Comparison of ENCODE assay signal across 19 mouse cellular contexts in genomic region chr11:71814511-71814910, GRCm38 (mm10).
A peak's percentile ranks its signal among the peaks of the same experiment; 100 is the strongest.
DNase-seq lines count a peak whose midpoint lies in the region; ATAC-seq lines count a peak whose summit lies in the region.
"Had no signal": no experiment of that assay in that cellular context is flagged by ENCODE, and none has a peak within 500 bp of the region (broad histone marks: within the 10 kb centered on the region; RNA-seq: fewer than 3 reads in every experiment).

No protein-coding gene starts in this region.

- H3K27me3 ChIP-seq in hindbrain, embryonic 10.5 days (ENCODE audit: insufficient read depth, poor library complexity, severe bottlenecking), result no peaks in the 10 kb centered on the region
- no peaks in the 10 kb centered on the region for H3K27me3 ChIP-seq in hindbrain, embryonic 14.5 days (ENCODE audit: control insufficient read depth, insufficient read depth, low read length)
- no peaks in the 10 kb centered on the region for H3K27me3 ChIP-seq in hindbrain, embryonic 11.5 days (ENCODE audit: control insufficient read depth, insufficient read depth, low read length)
- no peaks in the 10 kb centered on the region for H3K27me3 ChIP-seq in midbrain, embryonic 15.5 days (replicated peaks)
- H3K27me3 ChIP-seq in forebrain, embryonic 13.5 days, result no peaks in the 10 kb centered on the region
- H3K27me3 ChIP-seq in forebrain, embryonic 12.5 days, result no peaks in the 10 kb centered on the region
- H3K27me3 ChIP-seq: embryonic facial prominence, embryonic 12.5 days; limb, embryonic 12.5 days had no signal

- H3K4me1 ChIP-seq in hindbrain, embryonic 10.5 days (replicated peaks), result peaks cover 11% of the 10 kb centered on the region
- peaks cover 20% of the 10 kb centered on the region for H3K4me1 ChIP-seq in hindbrain, embryonic 14.5 days (replicated peaks; ENCODE audit: control insufficient read depth, insufficient read depth, low read length)
- H3K4me1 ChIP-seq in hindbrain, embryonic 11.5 days (replicated peaks; ENCODE audit: control insufficient read depth, insufficient read depth, low read length), result no peaks in the 10 kb centered on the region; the same call in 1 of the 2 replicates
- peaks cover 11% of the 10 kb centered on the region for H3K4me1 ChIP-seq in midbrain, embryonic 15.5 days
- H3K4me1 ChIP-seq in forebrain, embryonic 13.5 days, result peaks cover 8% of the 10 kb centered on the region
- H3K4me1 ChIP-seq in forebrain, embryonic 12.5 days, result peaks cover 13% of the 10 kb centered on the region
- H3K4me1 ChIP-seq: embryonic facial prominence, embryonic 12.5 days; limb, embryonic 12.5 days had no signal

- peak; percentile 8 to 51 for DNase-seq in adrenal gland, adult (ENCODE audit: inconsistent age in 2 of 2, low spot score in 1 of 2)
- no peak for DNase-seq in adrenal gland, postnatal 10 days
- DNase-seq in hindbrain, embryonic 10.5 days (ENCODE audit: low spot score), result no peak
- no peak for DNase-seq in hindbrain, embryonic 14.5 days (ENCODE audit: low spot score)
- peak; percentile 24 for DNase-seq in hindbrain, embryonic 11.5 days (ENCODE audit: low spot score)
- DNase-seq: adrenal gland, postnatal 14 days; cerebellum, adult 9-10 months; forebrain, postnatal 0 days; gastrocnemius, postnatal 14 days; kidney, adult 18-20 months; kidney, postnatal 14 days; layer of hippocampus, adult 9-11 months; thymus, postnatal 36 days had no signal

- H3K4me2 ChIP-seq in hindbrain, embryonic 14.5 days (replicated peaks), result no peak overlapping the region
- H3K4me2 ChIP-seq in hindbrain, embryonic 11.5 days (replicated peaks; ENCODE audit: low read depth, low read length), result no peak overlapping the region
- H3K4me2 ChIP-seq in midbrain, embryonic 15.5 days, result no peak overlapping the region
- H3K4me2 ChIP-seq in forebrain, embryonic 13.5 days, result no peak overlapping the region
- no peak overlapping the region for H3K4me2 ChIP-seq in forebrain, embryonic 12.5 days
- H3K4me2 ChIP-seq: embryonic facial prominence, embryonic 12.5 days; limb, embryonic 12.5 days had no signal

- H3K9ac ChIP-seq in hindbrain, embryonic 14.5 days, result no peak overlapping the region
- H3K9ac ChIP-seq in hindbrain, embryonic 11.5 days (ENCODE audit: low read depth, low read length), result no peak overlapping the region
- H3K9ac ChIP-seq in midbrain, embryonic 15.5 days, result no peak overlapping the region
- no peak overlapping the region for H3K9ac ChIP-seq in forebrain, embryonic 13.5 days
- no peak overlapping the region for H3K9ac ChIP-seq in forebrain, embryonic 12.5 days
- H3K9ac ChIP-seq: embryonic facial prominence, embryonic 12.5 days; forebrain, postnatal 0 days; limb, embryonic 12.5 days; liver, embryonic 14.5 days had no signal

- peak overlapping the region; percentile 45; the same call in 1 of the 2 replicates for H3K27ac ChIP-seq in hindbrain, embryonic 10.5 days
- no peak overlapping the region for H3K27ac ChIP-seq in hindbrain, embryonic 14.5 days
- H3K27ac ChIP-seq in hindbrain, embryonic 11.5 days (ENCODE audit: low read depth, low read length), result no peak overlapping the region
- H3K27ac ChIP-seq in midbrain, embryonic 15.5 days, result no peak overlapping the region
- H3K27ac ChIP-seq in forebrain, embryonic 13.5 days, result no peak overlapping the region
- no peak overlapping the region for H3K27ac ChIP-seq in forebrain, embryonic 12.5 days
- H3K27ac ChIP-seq: embryonic facial prominence, embryonic 12.5 days; limb, embryonic 12.5 days; liver, embryonic 14.5 days had no signal

- no peaks in the 10 kb centered on the region for H3K36me3 ChIP-seq in hindbrain, embryonic 10.5 days
- H3K36me3 ChIP-seq in hindbrain, embryonic 14.5 days (replicated peaks; ENCODE audit: control insufficient read depth, insufficient read depth), result no peaks in the 10 kb centered on the region
- no peaks in the 10 kb centered on the region for H3K36me3 ChIP-seq in hindbrain, embryonic 11.5 days (ENCODE audit: control insufficient read depth, insufficient read depth, low read length)
- no peaks in the 10 kb centered on the region for H3K36me3 ChIP-seq in midbrain, embryonic 15.5 days (replicated peaks)
- no peaks in the 10 kb centered on the region for H3K36me3 ChIP-seq in forebrain, embryonic 13.5 days (ENCODE audit: poor library complexity, severe bottlenecking)
- no peaks in the 10 kb centered on the region for H3K36me3 ChIP-seq in forebrain, embryonic 12.5 days (replicated peaks)
- H3K36me3 ChIP-seq: embryonic facial prominence, embryonic 12.5 days; limb, embryonic 12.5 days had no signal

- no peaks in the 10 kb centered on the region for H3K9me3 ChIP-seq in hindbrain, embryonic 10.5 days
- no peaks in the 10 kb centered on the region for H3K9me3 ChIP-seq in hindbrain, embryonic 14.5 days (ENCODE audit: control insufficient read depth, low read length)
- H3K9me3 ChIP-seq in hindbrain, embryonic 11.5 days (ENCODE audit: control insufficient read depth, low read length), result no peaks in the 10 kb centered on the region
- no peaks in the 10 kb centered on the region for H3K9me3 ChIP-seq in midbrain, embryonic 15.5 days
- no peaks in the 10 kb centered on the region for H3K9me3 ChIP-seq in forebrain, embryonic 13.5 days (replicated peaks)
- H3K9me3 ChIP-seq in forebrain, embryonic 12.5 days, result no peaks in the 10 kb centered on the region
- H3K9me3 ChIP-seq: embryonic facial prominence, embryonic 12.5 days; limb, embryonic 12.5 days had no signal

- 50% methylated on average over 7 of the region's 7 CpGs for WGBS in hindbrain, embryonic 10.5 days
- 18% methylated on average over 7 of the region's 7 CpGs for WGBS in hindbrain, embryonic 14.5 days
- WGBS in hindbrain, embryonic 11.5 days, result 33% methylated on average over 7 of the region's 7 CpGs
- WGBS in midbrain, embryonic 15.5 days, result 33% methylated on average over 7 of the region's 7 CpGs
- 46% methylated on average over 7 of the region's 7 CpGs for WGBS in forebrain, embryonic 13.5 days
- WGBS in forebrain, embryonic 12.5 days, result 56% methylated on average over 7 of the region's 7 CpGs

- H3K4me3 ChIP-seq in hindbrain, embryonic 10.5 days, result no peak overlapping the region
- H3K4me3 ChIP-seq in hindbrain, embryonic 14.5 days (replicated peaks; ENCODE audit: low read length), result no peak overlapping the region
- no peak overlapping the region for H3K4me3 ChIP-seq in hindbrain, embryonic 11.5 days (ENCODE audit: low read depth, low read length)
- H3K4me3 ChIP-seq in midbrain, embryonic 15.5 days, result no peak overlapping the region
- no peak overlapping the region for H3K4me3 ChIP-seq in forebrain, embryonic 13.5 days
- H3K4me3 ChIP-seq in forebrain, embryonic 12.5 days (replicated peaks), result no peak overlapping the region
- H3K4me3 ChIP-seq: embryonic facial prominence, embryonic 12.5 days; limb, embryonic 12.5 days had no signal

- ATAC-seq in hindbrain, embryonic 14.5 days (ENCODE audit: low FRiP score), result no peak
- peak; percentile 43; the same call in 1 of the 2 replicates for ATAC-seq in hindbrain, embryonic 11.5 days (ENCODE audit: low FRiP score)
- ATAC-seq in midbrain, embryonic 15.5 days (replicated peaks), result 0 out of 2 replicates have a peak, but pooled peaks have one; percentile 33
- no peak for ATAC-seq in forebrain, embryonic 13.5 days
- ATAC-seq in forebrain, embryonic 12.5 days (ENCODE audit: low FRiP score), result no peak
- ATAC-seq: forebrain, postnatal 0 days had no signal

Comparison
In these comparisons a context has a peak if more than half of its experiments do, and no peak if none do; other contexts are left out.
1. DNase-seq: peak in adrenal gland, adult (2 of 2) and hindbrain, embryonic 11.5 days (single experiment); none in adrenal gland, postnatal 10 days (single experiment), hindbrain, embryonic 10.5 days (single experiment) and hindbrain, embryonic 14.5 days (single experiment).
2. ATAC-seq: peak in hindbrain, embryonic 11.5 days (single experiment) and midbrain, embryonic 15.5 days (single experiment); none in hindbrain, embryonic 14.5 days (single experiment), forebrain, embryonic 13.5 days (single experiment) and forebrain, embryonic 12.5 days (single experiment).